Mouse (Mus musculus): ENCODE results near the gene Rmnd5b. TPM values are rescaled to one million over a fixed set of nuclear protein-coding genes. Genes with fewer than 3 reads are reported as not detected.
"Not testable (repeated sequence)": the region's sequence is repeated elsewhere in the genome, so short reads cannot be mapped to it uniquely, and the experiment has no call there.

Gene Rmnd5b
- polyA plus RNA-seq, 1 experiment: 67.2 TPM

GRCm38 (mm10) chr11:51625187-51625820 is 10.4 kb downstream of the Rmnd5b start:
- DNase-seq (ENCODE audit: extremely low spot score in 1 of 2, low spot score in 1 of 2): no peak

- peak; percentile 90 to 92 for DNase-seq (ENCODE audit: extremely low spot score in 1 of 2, low spot score in 1 of 2)
Observed at GRCm38 (mm10) chr11:51622971-51623491, 12.7 kb downstream of the Rmnd5b start.

GRCm38 (mm10) chr11:51621776-51622175 is 13.9 kb downstream of the Rmnd5b start:
- no peak for DNase-seq (ENCODE audit: extremely low spot score in 1 of 2, low spot score in 1 of 2)

DNA sequence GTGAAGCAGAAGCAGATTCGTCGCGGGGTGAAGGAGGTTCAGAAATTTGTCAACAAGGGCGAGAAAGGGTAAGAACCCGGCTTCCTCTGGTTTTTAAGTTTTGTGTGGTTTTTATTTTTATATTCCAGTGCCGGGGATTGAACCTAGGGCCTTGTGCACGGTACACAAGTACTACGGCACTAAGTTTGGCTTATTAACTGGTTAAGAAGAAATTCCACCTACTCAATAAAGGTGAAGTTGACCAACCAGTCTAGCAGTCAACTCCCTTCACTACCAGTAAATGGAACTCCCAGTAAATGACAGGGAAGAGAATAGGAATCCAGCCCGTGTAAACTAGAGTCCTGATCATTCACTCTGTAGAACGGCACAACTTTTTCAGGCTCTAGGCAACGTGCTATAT is 15.6 kb downstream of the Rmnd5b start:
- DNase-seq (ENCODE audit: extremely low spot score in 1 of 2, low spot score in 1 of 2): no peak

DNA sequence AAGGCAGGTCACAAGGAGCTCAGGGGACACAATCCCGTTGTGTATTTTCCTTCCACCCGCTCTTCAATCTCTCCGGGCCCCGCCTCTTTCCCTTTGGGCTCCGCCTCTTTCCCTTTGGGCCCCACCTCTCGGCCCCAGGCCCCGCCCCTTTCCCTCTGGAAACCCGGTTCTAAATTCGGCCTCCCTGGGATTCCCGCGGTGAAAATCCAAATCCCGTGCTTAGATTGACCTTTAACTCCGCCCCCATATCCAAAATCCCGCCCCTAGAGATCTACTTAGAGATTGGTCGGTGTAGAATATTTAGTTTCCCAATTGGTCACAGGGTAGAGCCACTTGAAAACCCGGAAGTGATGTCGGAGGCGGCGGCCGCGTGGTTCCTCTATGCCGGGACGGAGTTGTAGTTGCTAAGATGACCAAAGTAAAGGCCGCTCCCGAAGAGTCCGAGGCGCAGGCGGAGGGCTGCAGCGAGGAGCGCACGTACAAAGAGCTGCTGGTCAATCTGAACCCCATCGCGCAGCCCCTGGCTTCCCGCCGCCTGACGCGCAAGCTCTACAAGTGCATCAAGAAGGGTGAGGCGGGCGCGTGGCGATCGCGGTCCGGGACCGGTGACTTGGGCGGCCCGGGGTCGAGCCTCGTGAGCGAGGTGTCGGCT is 16.2 kb downstream of the Rmnd5b start, which contains the start of gene Nhp2:
TSS of gene Nhp2 (plus strand) at position 327 of the 652 bp plus-strand sequence.
- peak; percentile 96 to 97 for DNase-seq (ENCODE audit: extremely low spot score in 1 of 2, low spot score in 1 of 2)

GRCm38 (mm10) chr11:51618894-51619408 is 16.7 kb downstream of the Rmnd5b start:
- no peak for DNase-seq (ENCODE audit: extremely low spot score in 1 of 2, low spot score in 1 of 2)

- DNase-seq (ENCODE audit: extremely low spot score in 1 of 2, low spot score in 1 of 2): peak in 1 of 2 experiments; percentile 89
Observed at GRCm38 (mm10) chr11:51617693-51618092, 18.0 kb downstream of the Rmnd5b start.

DNA sequence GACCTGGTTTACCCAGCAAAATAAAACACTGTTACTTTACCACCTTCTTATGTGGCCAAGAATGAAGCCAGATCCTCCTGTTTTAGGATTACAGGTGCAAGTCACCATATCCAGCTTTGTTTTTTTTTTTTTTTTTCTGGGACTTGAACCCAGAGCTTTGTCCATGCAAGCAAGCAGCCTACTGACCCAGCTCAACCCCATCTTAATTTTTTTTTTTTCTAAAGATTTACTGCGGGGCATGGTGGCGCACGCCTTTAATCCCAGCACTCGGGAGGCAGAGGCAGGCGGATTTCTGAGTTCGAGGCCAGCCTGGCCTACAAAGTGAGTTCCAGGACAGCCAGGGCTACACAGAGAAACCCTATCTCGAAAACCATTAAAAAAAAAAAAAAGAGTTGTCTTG is 19.6 kb downstream of the Rmnd5b start:
- DNase-seq (ENCODE audit: extremely low spot score in 1 of 2, low spot score in 1 of 2): not testable (repeated sequence)

GRCm38 (mm10) chr11:51615601-51616000 is 20.1 kb downstream of the Rmnd5b start:
- peak in 1 of 2 experiments; percentile 50 for DNase-seq (ENCODE audit: extremely low spot score in 1 of 2, low spot score in 1 of 2)

DNA sequence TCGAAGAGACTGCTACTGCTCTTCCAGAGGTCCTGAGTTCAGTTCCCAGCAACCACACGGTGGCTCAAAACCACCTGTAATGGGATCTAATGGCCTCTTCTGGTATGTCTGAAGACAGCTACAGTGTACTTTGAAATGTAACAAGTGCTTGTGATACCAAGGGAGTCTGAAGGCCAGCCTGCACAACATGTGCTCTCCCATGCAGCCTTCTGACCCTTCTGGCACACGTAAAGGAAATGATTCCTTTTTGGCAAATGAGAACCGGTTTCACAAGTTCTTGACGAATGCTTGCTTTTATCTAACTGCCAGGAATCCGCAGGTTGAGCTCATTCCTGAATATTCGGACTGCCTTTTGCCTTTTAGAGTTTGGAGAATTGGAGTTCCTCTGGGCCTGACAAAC is 20.6 kb downstream of the Rmnd5b start:
- DNase-seq (ENCODE audit: extremely low spot score in 1 of 2, low spot score in 1 of 2): no peak

- DNase-seq (ENCODE audit: extremely low spot score in 1 of 2, low spot score in 1 of 2): no peak
Observed at GRCm38 (mm10) chr11:51614256-51614655, 21.4 kb downstream of the Rmnd5b start.

- not testable (repeated sequence) for DNase-seq (ENCODE audit: extremely low spot score in 1 of 2, low spot score in 1 of 2)
Observed at GRCm38 (mm10) chr11:51609940-51610339, 25.8 kb downstream of the Rmnd5b start.

DNA sequence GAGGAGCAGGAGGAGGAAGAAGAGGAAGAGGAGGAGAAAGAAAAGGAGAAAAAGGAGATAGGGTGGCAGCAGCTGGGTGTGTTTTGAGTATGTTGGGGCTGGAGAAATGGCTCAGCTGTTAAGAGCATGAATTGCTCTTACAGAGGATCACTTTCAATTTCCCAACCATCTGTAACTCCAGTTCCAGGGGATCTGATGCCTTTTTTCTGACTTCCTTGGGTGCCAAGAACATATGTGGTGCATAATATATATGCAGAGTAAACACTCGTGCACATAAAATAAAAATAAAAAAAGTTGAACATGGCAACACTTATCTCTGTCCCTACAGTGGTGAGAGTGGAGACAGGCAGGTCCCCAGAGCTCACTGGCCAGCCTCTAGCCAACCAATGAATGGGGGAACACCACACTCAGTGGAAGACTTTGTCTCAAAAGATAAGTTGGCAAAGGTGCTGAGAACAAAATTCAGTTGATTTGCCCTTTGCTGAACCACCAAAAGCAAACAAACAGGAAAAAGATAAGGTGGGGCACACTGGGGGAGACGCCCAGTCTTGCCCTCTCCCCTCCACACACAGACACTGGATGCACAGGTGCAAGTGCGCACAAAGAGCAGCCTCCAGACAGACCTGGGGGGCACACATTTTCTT is 26.3 kb downstream of the Rmnd5b start:
- no peak for DNase-seq (ENCODE audit: extremely low spot score in 1 of 2, low spot score in 1 of 2)

- no peak for DNase-seq (ENCODE audit: extremely low spot score in 1 of 2, low spot score in 1 of 2)
Observed at GRCm38 (mm10) chr11:51607096-51607738, 28.5 kb downstream of the Rmnd5b start.

DNA sequence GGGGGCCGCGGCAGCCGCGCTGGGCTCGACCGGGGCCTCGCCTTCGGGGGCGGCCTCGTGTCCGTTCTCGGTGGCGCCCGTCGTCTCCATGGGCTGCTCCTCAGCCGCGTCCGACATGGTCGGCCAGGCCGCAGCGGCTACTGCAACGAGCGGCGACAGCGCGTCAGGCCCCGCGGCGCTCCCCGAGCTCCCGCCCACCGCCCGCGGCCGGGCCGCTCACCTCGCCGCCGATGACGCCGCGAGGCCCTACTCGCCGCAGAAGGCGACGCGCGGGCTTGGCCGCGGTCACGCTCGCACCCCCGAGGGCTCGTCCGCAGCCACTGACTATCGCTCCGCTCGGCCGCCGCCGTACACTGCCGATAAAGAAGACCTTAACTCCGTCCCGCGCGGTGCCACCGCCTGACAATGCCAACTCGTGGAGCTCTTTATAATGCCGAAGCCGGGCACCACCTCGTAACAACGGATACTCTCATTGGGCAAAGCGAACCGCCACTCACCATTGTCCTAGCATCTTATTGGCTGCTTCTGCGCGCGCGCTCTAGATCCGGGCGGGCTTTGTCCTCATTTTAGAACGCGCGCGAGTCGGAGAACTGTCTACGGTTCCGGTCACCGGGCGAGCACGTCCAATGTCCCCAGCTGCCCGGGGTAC is 29.1 kb downstream of the Rmnd5b start, which contains the start of gene Hnrnpab:
TSS of gene Hnrnpab (minus strand) at position 401 of the 649 bp plus-strand sequence.
- peak; percentile 96 to 99 for DNase-seq (ENCODE audit: extremely low spot score in 1 of 2, low spot score in 1 of 2)

GRCm38 (mm10) chr11:51605602-51606446 is 29.9 kb downstream of the Rmnd5b start:
- peak in 1 of 2 experiments; percentile 82 for DNase-seq (ENCODE audit: extremely low spot score in 1 of 2, low spot score in 1 of 2)

DNA sequence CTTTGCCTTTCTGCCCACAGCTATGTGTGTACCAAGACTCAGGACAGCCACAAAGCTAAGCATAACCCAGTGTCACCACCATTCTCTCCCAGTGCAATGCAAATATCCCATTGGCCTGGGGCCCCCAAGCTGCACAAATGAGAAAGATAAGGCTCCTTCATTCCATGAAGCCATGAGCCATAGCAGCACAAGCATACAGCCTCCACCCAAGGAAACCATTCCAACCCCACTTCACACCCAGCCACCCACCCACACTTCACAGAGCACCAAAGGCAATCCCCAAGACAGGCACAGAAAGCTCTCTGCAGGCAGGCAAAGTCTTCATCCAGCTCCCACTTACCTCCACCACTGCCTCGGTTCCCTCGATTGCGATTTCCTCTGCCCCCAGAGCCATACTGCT is 33.4 kb downstream of the Rmnd5b start:
- DNase-seq (ENCODE audit: extremely low spot score in 1 of 2, low spot score in 1 of 2): peak in 1 of 2 experiments; percentile 30

GRCm38 (mm10) chr11:51597553-51597952 is 38.1 kb downstream of the Rmnd5b start:
- DNase-seq (ENCODE audit: extremely low spot score in 1 of 2, low spot score in 1 of 2): no peak

- no peak for DNase-seq (ENCODE audit: extremely low spot score in 1 of 2, low spot score in 1 of 2)
Observed at GRCm38 (mm10) chr11:51595459-51596083, 40.1 kb downstream of the Rmnd5b start.

All from frontal cortex, adult 2 months (tissue).